Mouse (Mus musculus) skeletal muscle tissue, adult 2 months (tissue): ENCODE results near the gene Rgcc.

Experiments used
- DNase-seq: peaks from one replicate; pipeline ENCODE4 v3.0.0-alpha.2; 2012; ENCODE audit warnings: low read depth, low spot score

Rgcc gene

GRCm38 (mm10) chr14:79241656-79242385 lies 59.6 kb downstream of the Rgcc start:
- no peak for DNase-seq

GRCm38 (mm10) chr14:79241057-79241570 lies 60.3 kb downstream of the Rgcc start:
- no peak for DNase-seq

GRCm38 (mm10) chr14:79239402-79239801 lies 62.0 kb downstream of the Rgcc start:
- no peak for DNase-seq
